Mouse (Mus musculus) induced T-regulatory cell, adult 2 months (primary cell): ENCODE measurements around the gene Tekt2.

ENCODE experiments used
- DNase-seq: peaks from one replicate; pipeline ENCODE4 v3.0.0-alpha.2; 2012; ENCODE audit warnings: low read depth

Tekt2 gene

DNA sequence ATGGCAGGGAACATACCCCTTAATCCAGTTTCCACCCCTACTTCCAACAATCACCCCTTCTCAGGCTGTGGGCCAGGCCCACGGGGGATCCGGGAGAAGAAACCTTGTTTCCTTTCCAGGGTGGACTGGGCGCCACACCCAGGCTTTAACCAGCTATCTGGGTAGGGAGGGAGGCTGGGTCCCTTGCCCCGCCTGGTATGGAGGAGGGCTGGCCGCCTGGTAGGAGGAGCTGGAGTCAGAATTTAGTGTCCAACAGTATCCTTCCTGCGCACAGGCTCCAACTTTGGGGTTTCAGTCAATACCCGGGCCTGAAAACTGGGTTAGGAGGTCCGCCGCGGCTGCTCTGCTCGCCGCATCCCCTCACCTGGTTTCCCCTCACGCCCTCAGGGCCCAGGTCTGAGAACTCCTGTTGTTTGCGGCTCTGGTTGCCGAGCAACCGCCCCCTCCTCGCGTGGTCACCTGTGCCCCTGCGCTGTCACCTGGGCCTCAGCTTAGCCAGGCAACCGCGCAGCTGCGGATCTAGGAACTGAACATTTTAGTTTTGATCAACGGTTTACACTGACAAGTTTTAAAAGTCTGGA, at the start of gene Tekt2:
Gene Tekt2, minus strand, starts transcription at position 408 of the 581 bp plus-strand sequence.
- no peak for DNase-seq

DNA sequence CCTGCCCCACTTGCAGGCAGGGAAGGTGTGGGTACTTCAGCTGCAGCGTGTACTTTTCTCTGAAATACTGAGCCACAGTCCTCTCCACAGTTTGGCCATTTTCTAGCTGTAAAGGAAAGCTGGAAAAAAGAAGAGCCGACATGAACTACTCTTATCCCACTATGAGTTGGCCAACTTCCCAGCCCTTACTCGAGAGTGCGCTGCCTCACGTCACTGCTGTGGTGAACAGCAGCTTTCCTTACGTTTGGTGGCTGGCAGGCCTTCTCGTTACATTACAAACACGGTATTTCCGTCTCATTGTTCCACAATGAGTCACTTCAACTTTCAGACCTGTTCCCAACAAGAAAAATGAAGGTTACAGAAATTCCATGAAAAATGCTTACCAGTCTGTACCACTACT, 46.0 kb upstream of the Tekt2 start:
- no peak for DNase-seq

DNA sequence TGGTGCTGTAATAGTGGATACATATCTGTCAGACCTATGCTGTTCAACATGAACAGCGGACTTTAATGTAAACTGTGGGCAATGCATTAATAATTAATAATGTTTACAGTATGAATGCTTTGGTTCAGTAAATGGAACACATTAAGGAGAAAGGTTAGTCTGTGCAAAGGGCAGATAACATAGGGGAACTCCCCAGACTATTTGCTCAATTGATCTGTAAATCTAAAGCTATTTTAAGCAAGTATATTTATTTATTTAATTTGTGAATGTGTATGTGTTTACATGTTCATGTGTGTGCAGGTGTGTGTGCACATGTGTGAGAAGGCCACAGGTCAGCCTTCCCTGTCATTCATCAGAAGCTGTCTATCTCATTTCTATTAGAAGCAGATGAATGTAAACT, 34.6 kb upstream of the Tekt2 start:
- DNase-seq = no peak

- DNase-seq = no peak
Measured at GRCm38 (mm10) chr4:126343451-126343850, 18.0 kb upstream of the Tekt2 start.

DNA sequence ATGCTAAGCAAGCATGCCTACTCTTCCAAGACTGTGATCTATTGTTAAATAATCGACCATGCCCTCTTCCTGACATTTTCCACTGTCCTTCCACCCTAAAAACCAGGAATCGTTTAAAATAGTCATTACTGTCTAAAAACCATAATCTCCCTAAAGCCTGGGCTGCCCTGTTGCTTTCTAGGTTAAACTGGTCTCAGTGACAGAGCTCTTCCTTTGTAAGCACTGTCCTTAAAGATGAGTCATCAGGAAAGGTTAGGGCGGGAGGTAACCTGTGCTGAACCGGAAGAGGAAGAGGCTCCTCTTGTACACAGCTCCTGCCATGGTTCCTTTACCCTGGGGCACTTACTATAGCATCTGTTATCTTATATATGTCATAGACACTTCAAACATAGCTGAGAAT, 14.0 kb upstream of the Tekt2 start:
- DNase-seq = no peak

DNA sequence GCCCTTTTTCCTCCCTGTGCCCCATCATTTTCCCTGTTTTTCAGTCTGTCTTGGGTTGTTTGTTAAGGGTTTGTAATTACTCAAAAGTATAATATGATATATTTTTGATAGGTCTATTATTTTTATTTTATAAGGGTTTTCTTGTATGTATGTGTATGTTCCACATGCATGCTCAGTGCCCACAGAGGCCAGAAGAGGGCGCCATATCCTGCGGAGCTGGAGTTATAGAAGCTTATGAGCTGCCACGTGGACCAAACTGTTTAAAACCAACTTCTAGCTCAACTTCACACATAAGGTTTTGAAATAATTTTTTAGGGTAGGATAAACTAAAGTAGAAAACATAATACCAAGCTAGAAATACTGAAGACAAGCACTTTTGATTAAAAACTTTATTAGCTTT, 6.9 kb upstream of the Tekt2 start:
- peak; percentile 63 for DNase-seq

GRCm38 (mm10) chr4:126331751-126332150, 6.3 kb upstream of the Tekt2 start:
- DNase-seq = no peak

DNA sequence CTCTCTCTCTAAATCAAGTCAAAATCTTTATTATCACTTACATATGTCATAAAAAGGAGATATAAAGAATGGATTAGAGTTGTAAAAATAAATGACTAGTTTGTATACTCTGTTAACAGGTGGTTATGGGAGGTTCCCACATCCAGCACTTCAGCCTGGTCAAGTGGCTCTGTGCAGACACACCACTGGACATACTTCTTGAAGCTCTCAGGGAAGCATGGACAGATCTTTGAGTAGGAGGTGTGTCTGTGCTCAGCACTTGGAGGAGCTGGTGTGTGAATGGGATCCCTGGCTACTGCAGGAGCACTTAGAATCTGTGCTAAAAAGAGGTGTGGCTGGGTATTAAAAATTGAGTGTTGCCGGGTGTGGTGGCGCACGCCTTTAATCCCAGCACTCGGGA, 4.8 kb upstream of the Tekt2 start:
- no peak for DNase-seq

GRCm38 (mm10) chr4:126326036-126326435, 548 bp upstream of the Tekt2 start:
- DNase-seq = no peak

GRCm38 (mm10) chr4:126324861-126325260, 627 bp downstream of the Tekt2 start:
- DNase-seq = no peak

DNA sequence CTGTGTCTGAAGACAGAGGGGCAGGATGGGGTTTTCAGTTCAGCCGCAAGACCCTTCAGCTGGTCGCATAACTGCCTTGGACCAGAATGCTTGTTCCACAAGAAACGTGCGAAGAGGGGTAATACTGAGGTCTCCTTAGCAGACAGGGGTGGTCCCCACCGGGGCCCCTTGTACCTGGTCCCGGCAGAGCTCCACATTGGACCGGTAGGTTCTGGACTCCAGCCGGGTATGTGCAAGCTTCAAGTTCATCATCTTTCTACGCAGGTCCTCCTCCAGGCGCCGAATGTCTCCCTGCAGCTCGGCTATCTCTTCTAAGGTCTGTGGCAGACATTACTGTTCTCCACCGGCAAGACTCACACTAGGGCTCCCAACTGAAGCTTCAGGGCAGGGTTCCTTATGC, 2.8 kb downstream of the Tekt2 start:
- no peak for DNase-seq

- no peak for DNase-seq
Measured at GRCm38 (mm10) chr4:126321854-126322511, 3.5 kb downstream of the Tekt2 start.

GRCm38 (mm10) chr4:126321111-126321853, 4.2 kb downstream of the Tekt2 start, which contains the start of gene Adprhl2:
Gene Adprhl2 (minus strand): TSS chr4:126321703.
- DNase-seq = peak; percentile 99

- DNase-seq = no peak
Measured at GRCm38 (mm10) chr4:126319806-126320205, 5.7 kb downstream of the Tekt2 start.

DNA sequence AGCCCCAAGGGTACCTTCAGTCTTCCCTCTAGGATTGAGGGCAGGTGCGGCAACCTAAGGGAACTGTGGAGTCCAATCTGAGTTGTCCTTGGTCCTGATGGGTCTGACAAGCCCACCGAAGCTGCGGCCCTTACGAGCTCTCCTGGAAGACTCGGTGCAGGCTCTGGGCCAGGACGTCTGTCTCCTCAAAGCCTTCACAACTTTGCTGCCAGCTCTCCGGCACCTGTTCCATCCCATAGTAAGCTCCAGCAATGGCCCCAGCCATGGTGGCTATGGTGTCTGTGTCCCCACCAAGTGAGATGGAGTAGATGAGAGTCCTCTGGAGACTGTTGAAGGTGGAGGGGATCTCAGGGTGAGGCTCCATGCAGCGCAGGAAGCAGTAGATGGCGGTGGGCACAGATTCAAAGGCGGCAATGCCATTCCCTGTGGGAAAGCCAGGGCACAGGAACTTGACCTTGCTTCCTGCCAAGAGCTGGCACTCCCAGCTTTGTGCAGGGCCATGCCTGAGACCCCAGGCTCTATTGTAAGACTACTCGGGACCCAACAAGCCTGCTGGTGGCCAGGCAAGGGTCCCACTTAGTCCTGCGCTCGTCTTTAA, 8.9 kb downstream of the Tekt2 start:
- no peak for DNase-seq

DNA sequence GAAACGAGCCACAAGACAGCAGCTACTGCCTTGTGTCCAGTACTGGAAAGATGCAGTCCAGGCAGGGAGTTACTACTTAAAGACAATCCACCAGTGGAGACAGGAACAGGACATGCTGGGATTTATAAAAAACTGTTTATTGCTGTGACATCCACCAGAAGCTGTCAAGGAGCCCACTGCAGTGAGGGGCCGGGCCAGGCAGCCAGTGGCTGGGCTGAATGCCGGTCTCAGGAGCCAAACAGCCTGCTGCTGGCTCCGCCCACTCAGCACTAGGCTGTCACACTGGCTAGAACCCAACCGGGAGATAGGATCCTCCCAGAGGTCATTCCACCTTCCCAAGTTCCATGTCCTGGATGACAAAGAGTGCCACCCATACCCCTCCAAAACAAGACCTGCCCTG, 9.6 kb downstream of the Tekt2 start:
- no peak for DNase-seq

GRCm38 (mm10) chr4:126314393-126314792, 11.1 kb downstream of the Tekt2 start:
- DNase-seq = no peak

- no peak for DNase-seq
Measured at GRCm38 (mm10) chr4:126313202-126313601, 12.3 kb downstream of the Tekt2 start.

DNA sequence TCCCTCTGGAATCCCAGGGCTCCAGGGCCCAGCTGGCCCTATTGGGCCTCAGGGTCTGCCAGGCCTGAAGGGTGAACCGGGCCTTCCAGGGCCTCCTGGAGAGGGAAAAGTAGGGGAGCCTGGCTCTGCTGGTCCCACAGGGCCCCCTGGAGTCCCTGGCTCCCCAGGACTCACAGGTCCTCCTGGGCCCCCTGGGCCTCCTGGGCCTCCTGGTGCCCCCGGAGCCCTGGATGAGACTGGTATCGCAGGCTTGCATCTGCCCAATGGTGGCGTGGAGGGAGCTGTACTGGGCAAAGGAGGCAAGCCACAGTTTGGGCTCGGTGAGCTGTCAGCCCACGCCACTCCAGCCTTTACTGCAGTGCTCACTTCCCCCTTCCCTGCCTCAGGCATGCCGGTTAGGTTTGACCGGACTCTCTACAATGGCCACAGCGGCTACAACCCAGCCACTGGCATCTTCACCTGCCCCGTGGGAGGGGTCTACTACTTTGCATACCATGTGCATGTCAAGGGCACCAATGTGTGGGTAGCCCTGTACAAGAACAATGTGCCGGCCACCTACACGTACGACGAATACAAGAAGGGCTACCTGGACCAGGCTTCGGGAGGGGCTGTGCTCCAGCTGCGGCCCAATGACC, 13.8 kb downstream of the Tekt2 start:
- no peak for DNase-seq

DNA sequence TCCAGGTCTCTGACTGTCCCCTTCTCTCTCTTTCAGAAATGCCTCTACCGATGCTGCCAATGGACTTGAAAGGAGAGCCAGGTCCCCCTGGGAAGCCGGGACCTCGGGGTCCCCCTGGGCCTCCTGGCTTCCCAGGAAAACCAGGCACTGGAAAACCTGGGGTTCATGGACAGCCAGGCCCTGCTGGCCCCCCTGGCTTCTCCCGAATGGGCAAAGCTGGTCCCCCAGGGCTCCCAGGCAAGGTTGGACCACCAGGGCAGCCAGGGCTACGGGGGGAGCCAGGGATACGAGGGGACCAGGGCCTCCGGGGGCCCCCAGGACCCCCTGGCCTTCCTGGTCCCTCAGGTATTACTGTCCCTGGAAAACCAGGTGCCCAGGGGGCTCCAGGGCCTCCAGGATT, 15.1 kb downstream of the Tekt2 start:
- no peak for DNase-seq

DNA sequence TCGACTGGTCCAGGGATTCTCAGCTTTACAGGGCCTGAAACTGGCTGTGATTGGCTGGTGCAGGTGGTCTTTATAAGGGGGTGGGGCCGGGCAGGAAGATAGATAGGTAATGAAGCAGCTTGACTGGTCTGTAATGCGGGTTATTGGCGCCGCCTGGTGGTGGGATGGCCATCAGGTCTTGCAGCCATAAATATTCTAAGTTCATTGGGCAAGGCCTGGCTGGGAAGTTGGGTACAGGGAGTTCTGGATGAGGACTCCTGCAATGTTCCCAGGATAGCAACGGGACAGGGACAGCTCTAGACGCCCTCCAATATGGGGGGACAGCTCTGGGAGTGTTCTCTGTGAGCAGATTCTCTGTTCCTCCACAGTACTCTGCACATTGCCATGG, 15.6 kb downstream of the Tekt2 start:
- peak; percentile 89 for DNase-seq

GRCm38 (mm10) chr4:126309211-126309921, 16.1 kb downstream of the Tekt2 start:
- no peak for DNase-seq
